Mouse (Mus musculus): ENCODE data around the gene Atg4a.
A peak's percentile ranks its signal among the peaks of the same experiment; 100 is the strongest.

Gene Atg4a

GRCm38 (mm10) chrX:140956272-140956940 lies at the start of gene Atg4a, which contains the start of gene Psmd10:
Gene Atg4a (plus strand): TSS chrX:140956907.
Gene Psmd10 (minus strand): TSS chrX:140956728.
- DNase-seq (ENCODE audit: low spot score): peak; percentile 91

DNA sequence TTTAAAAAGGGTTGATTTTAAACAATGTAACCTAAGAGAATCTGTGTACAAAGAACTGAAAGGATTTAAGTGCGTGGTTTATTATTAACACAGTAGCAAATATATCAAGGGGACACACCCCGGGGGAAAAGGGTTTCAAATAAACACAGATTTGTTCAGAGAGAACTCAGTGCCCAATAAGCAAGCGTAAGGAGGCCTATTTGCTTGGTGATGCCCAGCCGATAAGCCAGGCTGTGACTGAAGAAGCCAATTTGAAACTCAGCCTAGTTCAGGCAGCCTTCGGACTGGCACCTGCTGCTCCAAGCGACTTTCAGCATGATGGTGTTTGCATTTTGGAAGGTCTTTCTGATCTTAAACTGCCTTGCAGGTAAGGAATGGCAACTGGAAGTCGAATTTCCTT lies 49.3 kb upstream of the Atg4a start, which contains the start of gene Vsig1:
Gene Vsig1, plus strand, starts transcription at position 249 of the 400 bp plus-strand sequence.
- no peak for DNase-seq (ENCODE audit: low spot score)

GRCm38 (mm10) chrX:140921321-140921720 lies 35.4 kb upstream of the Atg4a start:
- no peak for DNase-seq (ENCODE audit: low spot score)

DNA sequence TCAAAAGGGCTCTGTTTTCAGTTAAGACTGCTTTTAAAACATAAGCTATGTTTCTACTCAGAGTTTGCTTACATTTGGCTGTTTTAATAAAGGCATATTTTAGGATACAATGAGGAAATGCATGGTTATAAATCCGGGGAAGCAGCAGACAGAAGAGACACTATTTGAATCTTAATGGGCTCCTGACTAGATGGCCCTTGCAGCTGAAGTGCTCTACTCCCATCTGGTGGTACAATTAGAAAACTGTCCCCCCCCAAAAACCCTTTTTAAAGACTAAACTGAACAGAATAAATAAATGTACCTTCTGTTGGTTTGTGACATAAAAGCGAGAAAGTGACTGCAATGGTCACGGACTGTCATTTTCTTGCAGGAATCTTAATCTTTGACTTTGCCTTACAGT lies 24.6 kb upstream of the Atg4a start:
- no peak for DNase-seq (ENCODE audit: low spot score)

GRCm38 (mm10) chrX:140933263-140933662 lies 23.4 kb upstream of the Atg4a start:
- DNase-seq (ENCODE audit: low spot score): no peak

DNA sequence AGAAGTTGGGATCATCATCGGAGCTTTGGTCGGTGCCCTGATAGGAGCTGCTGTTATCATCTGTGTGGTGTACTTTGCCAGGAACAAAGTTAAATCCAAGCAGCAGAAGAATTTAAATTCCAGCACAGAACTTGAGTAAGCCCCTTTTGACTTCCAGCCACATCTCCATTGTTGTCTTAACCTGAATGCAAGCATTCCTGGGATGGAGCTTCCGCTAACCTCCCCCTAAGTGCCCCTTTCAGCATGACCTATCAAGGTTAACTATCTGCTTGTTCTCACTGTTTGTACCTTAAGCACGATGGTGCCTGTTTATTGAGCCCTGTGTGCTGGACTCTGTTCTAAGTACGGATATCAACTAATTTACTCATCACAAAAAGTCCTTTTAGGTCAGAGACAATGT lies 20.4 kb upstream of the Atg4a start:
- no peak for DNase-seq (ENCODE audit: low spot score)

DNA sequence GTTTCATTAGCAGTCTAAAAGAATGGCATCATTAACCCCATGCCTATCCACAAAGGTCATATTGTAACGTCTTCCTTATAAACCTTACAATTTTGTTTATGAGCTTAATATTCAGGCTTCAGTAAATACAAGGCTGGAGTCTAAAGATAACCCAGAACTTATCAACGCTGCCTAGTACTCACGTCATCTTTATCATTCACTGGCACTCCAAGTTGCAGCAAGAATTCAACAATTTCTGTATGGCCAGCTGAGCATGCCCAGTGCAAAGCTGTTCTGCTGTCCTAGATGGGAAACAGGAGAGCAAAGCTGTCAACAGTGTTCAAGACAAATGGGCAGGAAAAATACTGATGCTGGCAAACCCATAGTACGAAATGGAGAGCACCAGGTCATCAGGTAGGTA lies 3.1 kb upstream of the Atg4a start:
- no peak for DNase-seq (ENCODE audit: low spot score)

DNA sequence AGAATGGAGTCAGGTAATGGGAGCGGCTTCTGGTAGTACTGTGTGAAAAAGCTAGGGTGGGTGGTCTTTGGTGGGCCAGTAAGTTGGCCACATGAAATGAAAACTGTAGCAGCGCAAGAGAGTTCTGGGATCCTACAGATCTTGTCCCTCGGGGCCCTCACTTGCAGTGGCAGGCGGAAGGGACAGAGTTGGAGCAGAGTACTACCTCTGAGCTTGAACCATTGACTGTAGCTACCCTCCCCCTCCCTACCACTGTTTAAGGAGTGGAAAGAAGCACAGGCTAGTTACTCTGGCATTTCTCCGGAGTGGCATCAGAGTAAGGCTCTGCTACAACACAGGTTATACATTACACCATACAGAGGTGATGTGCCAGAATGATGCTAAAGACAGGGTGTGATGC lies 252 bp downstream of the Atg4a start:
- DNase-seq (ENCODE audit: low spot score): no peak

- DNase-seq (ENCODE audit: low spot score): no peak
Measured at GRCm38 (mm10) chrX:140978943-140979342, 22.2 kb downstream of the Atg4a start.

DNA sequence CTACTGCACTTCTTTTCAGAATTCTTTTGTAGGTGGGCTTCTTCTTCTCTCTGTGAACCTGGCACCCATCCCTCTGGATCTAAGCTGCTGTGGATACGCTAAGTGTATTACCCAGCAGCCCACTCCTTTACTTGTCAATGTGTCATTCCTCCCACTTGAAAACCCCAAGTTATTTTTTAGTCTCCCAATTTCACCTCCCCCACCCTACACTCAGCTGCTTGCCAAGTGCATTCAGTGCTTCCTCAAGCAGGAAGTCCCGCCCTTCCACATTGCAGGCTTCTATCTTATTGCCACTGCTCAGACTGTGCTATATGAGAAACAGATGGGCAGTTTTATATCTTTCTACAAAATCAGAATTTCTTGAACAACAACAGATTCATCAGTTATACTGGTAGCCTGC lies 22.8 kb downstream of the Atg4a start:
- peak; percentile 4 for DNase-seq (ENCODE audit: low spot score)

DNA sequence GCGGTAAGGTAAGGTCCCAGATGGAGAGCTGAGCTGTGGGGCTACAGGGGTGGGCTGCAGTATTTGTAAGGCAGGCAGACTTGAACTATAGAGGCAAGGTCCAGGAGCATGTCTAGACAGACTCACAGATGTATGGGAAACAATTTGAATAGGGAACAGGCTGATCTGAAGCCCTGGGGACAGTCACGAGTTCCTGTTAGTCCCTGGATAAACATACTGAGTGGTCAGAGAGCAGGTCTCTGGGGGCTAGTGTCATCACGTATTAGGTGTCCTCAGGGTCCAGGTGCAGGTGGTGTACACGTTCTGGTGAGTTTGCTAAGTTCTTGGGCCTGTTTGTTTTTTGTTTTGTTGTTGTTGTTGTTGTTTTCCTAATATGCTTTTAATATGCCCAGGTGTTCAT lies 23.5 kb downstream of the Atg4a start:
- DNase-seq (ENCODE audit: low spot score): no peak

- DNase-seq (ENCODE audit: low spot score): no peak
Measured at GRCm38 (mm10) chrX:140983206-140983960, 26.7 kb downstream of the Atg4a start.

GRCm38 (mm10) chrX:140984795-140985194 lies 28.1 kb downstream of the Atg4a start:
- DNase-seq (ENCODE audit: low spot score): no peak

- no peak for DNase-seq (ENCODE audit: low spot score)
Measured at GRCm38 (mm10) chrX:140985256-140985655, 28.5 kb downstream of the Atg4a start.

DNA sequence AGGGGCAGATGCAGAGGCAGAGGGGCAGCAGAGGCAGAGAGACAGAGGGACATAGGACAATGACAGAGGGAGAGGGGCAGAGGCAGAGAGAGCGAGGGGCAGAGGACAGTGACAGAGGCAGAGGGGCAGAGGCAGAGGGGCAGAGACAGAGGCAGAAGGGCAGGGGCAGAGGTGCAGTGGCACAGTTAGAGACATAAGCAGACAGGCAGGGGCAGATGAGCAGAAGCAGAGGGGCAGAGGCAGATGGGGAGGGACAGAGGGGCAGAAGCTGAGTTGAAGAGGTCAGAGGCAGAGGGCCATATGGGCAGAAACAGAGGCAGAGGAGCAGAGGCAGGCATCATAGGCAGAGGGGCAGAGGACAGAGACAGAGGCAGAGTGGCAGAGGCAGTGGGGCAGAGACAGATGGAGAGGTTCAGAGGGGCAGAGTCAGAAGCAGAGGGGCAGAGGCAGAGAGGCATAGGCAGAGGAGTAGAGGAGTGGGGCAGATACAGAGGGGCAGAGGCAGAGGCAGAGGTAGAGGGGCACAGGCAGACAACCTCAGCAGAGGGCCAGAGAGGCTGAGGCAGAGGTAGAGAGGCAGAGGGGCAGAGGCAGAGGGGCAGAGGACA lies 40.3 kb downstream of the Atg4a start:
- DNase-seq (ENCODE audit: low spot score): no peak

DNA sequence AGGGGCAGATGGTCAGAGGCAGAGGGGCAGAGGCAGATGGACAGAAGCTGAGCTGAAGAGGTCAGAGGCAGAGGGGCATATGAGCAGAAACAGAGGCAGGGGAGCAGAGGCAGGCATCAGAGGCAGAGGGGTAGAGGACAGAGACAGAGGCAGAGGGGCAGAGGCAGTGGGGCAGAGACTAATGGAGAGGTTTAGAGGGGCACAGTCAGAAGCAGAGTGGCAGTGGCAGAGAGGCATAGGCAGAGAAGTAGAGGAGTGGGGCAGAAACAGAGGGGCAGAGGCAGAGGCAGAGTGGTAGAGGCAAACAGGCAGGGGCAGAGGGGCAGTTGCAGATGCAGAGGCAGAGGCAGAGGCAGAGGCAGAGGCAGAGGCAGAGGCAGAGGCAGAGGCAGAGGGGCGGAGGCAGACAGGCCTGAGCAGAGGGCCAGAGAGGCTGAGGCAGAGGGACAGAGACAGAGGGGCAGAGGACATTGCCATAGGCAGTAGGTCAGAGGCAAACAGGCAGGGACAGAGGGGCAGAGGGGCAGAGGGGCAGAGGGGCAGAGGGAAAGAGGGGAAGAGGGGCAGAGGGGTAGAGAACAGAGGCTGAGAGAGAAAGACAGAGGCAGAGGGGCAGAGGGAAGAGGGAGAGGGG lies 41.3 kb downstream of the Atg4a start:
- no peak for DNase-seq (ENCODE audit: low spot score)

DNA sequence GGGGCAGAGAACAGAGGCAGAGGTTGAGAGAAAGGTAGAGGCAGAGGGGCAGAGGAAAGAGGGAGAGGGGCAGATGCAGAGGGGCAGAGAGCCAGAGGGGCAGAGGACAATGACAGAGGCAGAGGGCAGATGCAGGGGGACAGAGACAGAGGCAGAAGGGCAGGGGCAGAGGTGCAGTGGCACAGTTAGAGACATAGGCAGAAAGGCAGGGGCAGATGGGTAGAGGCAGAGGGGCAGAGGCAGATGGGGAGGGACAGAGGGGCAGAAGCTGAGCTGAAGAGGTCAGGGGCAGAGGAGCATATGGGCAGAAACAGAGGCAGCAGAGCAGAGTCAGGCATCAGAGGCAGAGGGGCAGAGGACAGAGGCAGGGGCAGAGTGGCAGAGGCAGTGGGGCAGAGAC lies 42.2 kb downstream of the Atg4a start:
- no peak for DNase-seq (ENCODE audit: low spot score)

- no peak for DNase-seq (ENCODE audit: low spot score)
Measured at GRCm38 (mm10) chrX:141149705-141150104, 193.0 kb downstream of the Atg4a start.

DNA sequence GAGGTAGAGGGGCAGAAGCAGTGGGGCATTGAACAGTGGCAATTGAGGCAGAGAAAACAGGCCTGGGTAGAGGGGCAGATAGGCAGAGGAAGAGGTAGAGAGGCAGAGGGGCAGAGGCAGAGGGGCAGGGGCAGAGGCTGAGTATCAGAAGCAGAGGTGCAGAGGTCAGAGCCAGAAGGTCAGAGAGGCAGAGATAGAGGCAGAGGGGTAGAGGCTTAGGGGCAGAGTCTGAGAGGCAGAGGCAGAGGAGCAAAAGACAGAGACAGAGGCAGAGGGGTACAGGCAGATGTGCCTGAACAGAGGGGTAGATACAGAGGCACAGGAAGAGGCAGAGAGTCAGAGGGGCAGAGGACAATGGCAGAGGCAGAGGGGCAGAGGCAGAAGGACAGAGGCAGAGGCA lies 193.6 kb downstream of the Atg4a start:
- no peak for DNase-seq (ENCODE audit: low spot score)

GRCm38 (mm10) chrX:141151182-141151581 lies 194.5 kb downstream of the Atg4a start:
- no peak for DNase-seq (ENCODE audit: low spot score)

DNA sequence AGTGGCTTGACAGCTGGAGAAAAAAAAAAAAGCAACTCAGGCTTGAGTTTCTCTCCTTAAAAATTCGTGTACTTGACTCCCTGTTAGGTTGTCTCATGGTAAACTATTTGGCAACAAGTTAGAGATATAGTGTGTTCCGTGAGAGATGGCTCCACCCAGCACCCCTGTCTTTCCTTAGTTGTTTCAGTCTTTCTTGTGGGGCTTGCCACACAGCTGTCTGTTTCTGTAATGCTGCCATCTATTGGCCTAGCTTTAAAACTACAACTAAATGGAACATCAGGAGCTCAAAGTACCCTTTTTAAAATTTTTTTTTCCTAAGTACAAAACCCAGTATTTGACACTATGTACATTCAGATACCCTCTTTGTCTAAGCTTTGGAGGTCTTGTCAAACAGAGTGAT lies 200.0 kb downstream of the Atg4a start:
- DNase-seq (ENCODE audit: low spot score): no peak

GRCm38 (mm10) chrX:141157626-141158025 lies 200.9 kb downstream of the Atg4a start:
- no peak for DNase-seq (ENCODE audit: low spot score)

GRCm38 (mm10) chrX:141158160-141158559 lies 201.5 kb downstream of the Atg4a start:
- DNase-seq (ENCODE audit: low spot score): no peak

Data from urinary bladder, postnatal 14 days (tissue).